Mouse (Mus musculus) left cerebral cortex, adult 9 months (tissue): ENCODE data around the gene Taar2.

Source experiments
- DNase-seq, 2 experiments: peaks; one replicate each; pipeline ENCODE4 v3.0.0; 2022; ENCODE audit warnings: low spot score in 2 of 2

Gene Taar2

GRCm38 (mm10) chr10:23978901-23979705, 40.7 kb downstream of the Taar2 start:
- peak; percentile 7 to 71 for DNase-seq

GRCm38 (mm10) chr10:23985546-23985945, 47.2 kb downstream of the Taar2 start, which contains the start of gene Taar6:
TSS of gene Taar6 (minus strand) at chr10:23985646.
- DNase-seq, result no peak

- DNase-seq, result no peak
These were observed 48.0 kb downstream of the Taar2 start for GRCm38 (mm10) chr10:23986419-23986818.
